Mouse (Mus musculus) c-Kit-positive CD71-positive TER-119-negative erythroid progenitor cells, embryonic 14.5 days (primary cell): ENCODE results near the gene Smoc1.

ENCODE experiments used
- DNase-seq: peaks from one replicate; pipeline ENCODE4 v3.0.0-alpha.2; 2013; ENCODE audit warnings: low read depth

The Smoc1 gene

GRCm38 (mm10) chr12:81131114-81131513 lies 104.5 kb downstream of the Smoc1 start:
- no peak for DNase-seq

GRCm38 (mm10) chr12:81133055-81133665 lies 106.6 kb downstream of the Smoc1 start:
- DNase-seq: no peak

GRCm38 (mm10) chr12:81138217-81138616 lies 111.6 kb downstream of the Smoc1 start:
- DNase-seq: no peak

- no peak for DNase-seq
These were observed 112.9 kb downstream of the Smoc1 start for GRCm38 (mm10) chr12:81139463-81139862.

- no peak for DNase-seq
These were observed 114.2 kb downstream of the Smoc1 start for GRCm38 (mm10) chr12:81140594-81141328.

- DNase-seq: no peak
These were observed 114.7 kb downstream of the Smoc1 start for GRCm38 (mm10) chr12:81141329-81141711.

GRCm38 (mm10) chr12:81142231-81142630 lies 115.6 kb downstream of the Smoc1 start:
- no peak for DNase-seq

GRCm38 (mm10) chr12:81144201-81144600 lies 117.6 kb downstream of the Smoc1 start:
- no peak for DNase-seq

GRCm38 (mm10) chr12:81146417-81147180 lies 120.0 kb downstream of the Smoc1 start:
- DNase-seq: no peak

GRCm38 (mm10) chr12:81147956-81148355 lies 121.3 kb downstream of the Smoc1 start:
- DNase-seq: no peak

GRCm38 (mm10) chr12:81150917-81151316 lies 124.3 kb downstream of the Smoc1 start:
- no peak for DNase-seq

- DNase-seq: no peak
These were observed 125.5 kb downstream of the Smoc1 start for GRCm38 (mm10) chr12:81152082-81152481.

- no peak for DNase-seq
These were observed 129.1 kb downstream of the Smoc1 start for GRCm38 (mm10) chr12:81155675-81156074.

- DNase-seq: no peak
These were observed 130.2 kb downstream of the Smoc1 start for GRCm38 (mm10) chr12:81156841-81157240.

GRCm38 (mm10) chr12:81159947-81160346 lies 133.3 kb downstream of the Smoc1 start:
- DNase-seq: no peak

GRCm38 (mm10) chr12:81160425-81160824 lies 133.8 kb downstream of the Smoc1 start:
- DNase-seq: no peak

- peak; percentile 9 for DNase-seq
These were observed 134.2 kb downstream of the Smoc1 start for GRCm38 (mm10) chr12:81160831-81161230.

GRCm38 (mm10) chr12:81161282-81161681 lies 134.7 kb downstream of the Smoc1 start:
- DNase-seq: no peak

GRCm38 (mm10) chr12:81163131-81163530 lies 136.5 kb downstream of the Smoc1 start:
- no peak for DNase-seq

- DNase-seq: no peak
These were observed 137.0 kb downstream of the Smoc1 start for GRCm38 (mm10) chr12:81163566-81163965.

GRCm38 (mm10) chr12:81166092-81166491 lies 139.5 kb downstream of the Smoc1 start:
- DNase-seq: no peak

GRCm38 (mm10) chr12:81166615-81167014 lies 140.0 kb downstream of the Smoc1 start:
- no peak for DNase-seq

GRCm38 (mm10) chr12:81167142-81167541 lies 140.5 kb downstream of the Smoc1 start:
- no peak for DNase-seq
